Mouse (Mus musculus) cerebellum, postnatal 10 days (tissue): ENCODE results near the gene Fkbp4.

Source experiments
- DNase-seq, 2 experiments: peaks; one replicate each; pipeline ENCODE4 v3.0.0; 2021; ENCODE audit warnings: mixed read lengths in 2 of 2

The Fkbp4 gene

GRCm38 (mm10) chr6:128438317-128438870 lies at the start of gene Fkbp4:
TSS of gene Fkbp4 (minus strand) at chr6:128438677.
- DNase-seq, result peak; percentile 96 to 97

GRCm38 (mm10) chr6:128487736-128488135 lies 49.3 kb upstream of the Fkbp4 start:
- no peak for DNase-seq

- peak; percentile 99 to 100 for DNase-seq
Observed at GRCm38 (mm10) chr6:128479463-128480454, 41.3 kb upstream of the Fkbp4 start.

- DNase-seq, result no peak
Observed at GRCm38 (mm10) chr6:128477495-128477894, 39.0 kb upstream of the Fkbp4 start.

- no peak for DNase-seq
Observed at GRCm38 (mm10) chr6:128474112-128474511, 35.6 kb upstream of the Fkbp4 start.

- peak in 1 of 2 experiments; percentile 21 for DNase-seq
Observed at GRCm38 (mm10) chr6:128469451-128469850, 31.0 kb upstream of the Fkbp4 start.

GRCm38 (mm10) chr6:128467298-128467697 lies 28.8 kb upstream of the Fkbp4 start:
- peak in 1 of 2 experiments; percentile 32 for DNase-seq

- DNase-seq, result no peak
Observed at GRCm38 (mm10) chr6:128466563-128466962, 28.1 kb upstream of the Fkbp4 start.

GRCm38 (mm10) chr6:128466043-128466442 lies 27.6 kb upstream of the Fkbp4 start:
- no peak for DNase-seq

- DNase-seq, result no peak
Observed at GRCm38 (mm10) chr6:128464996-128465395, 26.5 kb upstream of the Fkbp4 start.

- DNase-seq, result no peak
Observed at GRCm38 (mm10) chr6:128461606-128462005, 23.1 kb upstream of the Fkbp4 start.

GRCm38 (mm10) chr6:128460729-128461503 lies 22.4 kb upstream of the Fkbp4 start:
- DNase-seq, result no peak

- DNase-seq, result peak; percentile 62
Observed at GRCm38 (mm10) chr6:128460321-128460720, 21.8 kb upstream of the Fkbp4 start.

- DNase-seq, result no peak
Observed at GRCm38 (mm10) chr6:128457186-128457585, 18.7 kb upstream of the Fkbp4 start.

- no peak for DNase-seq
Observed at GRCm38 (mm10) chr6:128455835-128456605, 17.5 kb upstream of the Fkbp4 start.

GRCm38 (mm10) chr6:128447063-128447462 lies 8.6 kb upstream of the Fkbp4 start:
- no peak for DNase-seq

GRCm38 (mm10) chr6:128445761-128446535 lies 7.5 kb upstream of the Fkbp4 start:
- DNase-seq, result peak; percentile 81 to 88

- no peak for DNase-seq
Observed at GRCm38 (mm10) chr6:128440238-128440637, 1.8 kb upstream of the Fkbp4 start.

- DNase-seq, result peak in 1 of 2 experiments; percentile 40
Observed at GRCm38 (mm10) chr6:128438871-128439341, 429 bp upstream of the Fkbp4 start.

- peak; percentile 83 to 86 for DNase-seq
Observed at GRCm38 (mm10) chr6:128437731-128438316, 653 bp downstream of the Fkbp4 start.

- no peak for DNase-seq
Observed at GRCm38 (mm10) chr6:128437288-128437687, 1.2 kb downstream of the Fkbp4 start.
